Mouse (Mus musculus) heart, adult 2 months (tissue): ENCODE data around the gene Tango2.

Experiments
- CTCF ChIP-seq: fragments of 200-600 bp; IDR thresholded peaks from 2 replicates; pipeline ENCODE4 v1.8.1; 2022; ENCODE audit warnings: antibody characterized with exemption, mild to moderate bottlenecking, moderate library complexity
- POLR2A ChIP-seq: fragments of 200-500 bp; IDR thresholded peaks from 2 replicates; pipeline ENCODE4 v1.6.1; 2011; ENCODE audit warnings: mild to moderate bottlenecking, low read depth, low read length, control low read depth; ENCODE audit not compliant: insufficient read depth

- TF ChIP-seq CTCF (no peak), POLR2A (no peak)
These were observed 10.1 kb upstream of the Tango2 start for GRCm38 (mm10) chr16:18357977-18358376.
